Mouse (Mus musculus) CH12.LX (cell line): ENCODE measurements around the gene Sestd1. TPM values are rescaled to one million over a fixed set of nuclear protein-coding genes. Genes with fewer than 3 reads are reported as not detected.

Source experiments
- DNase-seq: peaks from one replicate; pipeline ENCODE4 v3.0.0-alpha.2; 2013; ENCODE audit errors: extremely low read depth
- H3K27ac ChIP-seq: 2 replicates; pipeline ENCODE4 v1.5.1; 2012; ENCODE audit warnings: low read depth, mild to moderate bottlenecking, control low read depth, moderate library complexity; ENCODE audit not compliant: insufficient read depth
- H3K27me3 ChIP-seq: replicated peaks from 2 replicates; pipeline ENCODE3; 2012; ENCODE audit warnings: inconsistent platforms
- H3K36me3 ChIP-seq, 2 experiments: replicated peaks in 1 of 2; 2 replicates each; pipeline versions ENCODE3 to v1.6.1; 2012; ENCODE audit warnings: inconsistent platforms in 1 of 2, low read length in 1 of 2, mild to moderate bottlenecking in 1 of 2, mixed read lengths in 1 of 2, moderate library complexity in 1 of 2; ENCODE audit not compliant: control insufficient read depth in 1 of 2, insufficient read depth in 1 of 2
- H3K4me1 ChIP-seq, 2 experiments: 2 replicates each; pipeline ENCODE4 v1.6.1; 2012; ENCODE audit warnings: inconsistent platforms in 1 of 2, moderate library complexity in 1 of 2; ENCODE audit not compliant: insufficient read depth in 2 of 2, control insufficient read depth in 1 of 2
- H3K4me2 ChIP-seq: 2 replicates; pipeline ENCODE4 v1.6.1; 2012; ENCODE audit warnings: low read depth, mild to moderate bottlenecking, control low read depth; ENCODE audit not compliant: poor library complexity, insufficient read depth, severe bottlenecking
- H3K4me3 ChIP-seq, 3 experiments: fragments of 150-350 bp in 1 of 3; sonication (generic) in 1 of 3; replicated peaks in 1 of 3; 2 replicates each; pipeline versions ENCODE3 to v1.5.1; 2011 to 2012; ENCODE audit warnings: low read depth in 2 of 3, low read length in 2 of 3, mild to moderate bottlenecking in 2 of 3, moderate library complexity in 2 of 3, control low read depth in 1 of 3, improper control_type of control experiment in 1 of 3, inconsistent platforms in 1 of 3, mixed read lengths in 1 of 3; ENCODE audit not compliant: poor library complexity in 1 of 3
- H3K79me2 ChIP-seq: replicated peaks from 2 replicates; pipeline ENCODE4 v1.6.1; 2012; ENCODE audit warnings: mild to moderate bottlenecking, moderate library complexity; ENCODE audit not compliant: control insufficient read depth, poor library complexity, insufficient read depth, severe bottlenecking; ENCODE audit errors: extremely low read depth
- H3K9ac ChIP-seq: 2 replicates; pipeline ENCODE4 v1.6.1; 2012; ENCODE audit warnings: low read depth, mild to moderate bottlenecking, control low read depth, moderate library complexity; ENCODE audit not compliant: insufficient read depth
- H3K9me3 ChIP-seq: replicated peaks from 2 replicates; pipeline ENCODE3; 2012; ENCODE audit warnings: low read length, inconsistent platforms, mixed read lengths
- CTCF ChIP-seq, 2 experiments: IDR thresholded peaks in 1 of 2; conservative IDR thresholded peaks in 1 of 2; 2 replicates each; pipeline ENCODE4 v1.5.1; 2011 to 2012; ENCODE audit warnings: low read depth in 2 of 2, low read length in 2 of 2, improper control_type of control experiment in 1 of 2, inconsistent platforms in 1 of 2, mild to moderate bottlenecking in 1 of 2, moderate library complexity in 1 of 2
- EP300 ChIP-seq: IDR thresholded peaks from 2 replicates; pipeline ENCODE4 v1.6.1; 2011; ENCODE audit warnings: low read length, improper control_type of control experiment
- ETS1 ChIP-seq: conservative IDR thresholded peaks from 2 replicates; pipeline ENCODE4 v1.6.1; 2012; ENCODE audit warnings: low read depth, mild to moderate bottlenecking, inconsistent platforms, low read length, improper control_type of control experiment, moderate library complexity
- GABPA ChIP-seq: IDR thresholded peaks from 2 replicates; pipeline ENCODE4 v1.6.1; 2012; ENCODE audit warnings: low read depth, low read length, improper control_type of control experiment, inconsistent platforms; ENCODE audit not compliant: insufficient replicate concordance
- JUND ChIP-seq: conservative IDR thresholded peaks from 2 replicates; pipeline ENCODE4 v1.6.1; 2011; ENCODE audit warnings: low read depth, low read length, improper control_type of control experiment
- KAT2A ChIP-seq: IDR thresholded peaks from 2 replicates; pipeline ENCODE4 v1.6.1; 2012; ENCODE audit warnings: low read length, improper control_type of control experiment, inconsistent platforms; ENCODE audit not compliant: insufficient replicate concordance
- MAFK ChIP-seq: IDR thresholded peaks from 2 replicates; pipeline ENCODE4 v1.6.1; 2011; ENCODE audit warnings: low read length, improper control_type of control experiment; ENCODE audit not compliant: insufficient replicate concordance
- MEF2A ChIP-seq: IDR thresholded peaks from 2 replicates; pipeline ENCODE4 v1.6.1; 2014; ENCODE audit warnings: low read depth, mild to moderate bottlenecking, inconsistent platforms, low read length, improper control_type of control experiment, borderline replicate concordance
- MXI1 ChIP-seq: IDR thresholded peaks from 2 replicates; pipeline ENCODE4 v1.6.1; 2011; ENCODE audit warnings: mild to moderate bottlenecking, low read depth, low read length, improper control_type of control experiment
- MYC ChIP-seq: IDR thresholded peaks from 2 replicates; pipeline ENCODE4 v1.6.1; 2011; ENCODE audit warnings: low read depth, mild to moderate bottlenecking, improper control_type of control experiment, low read length
- NRF1 ChIP-seq: IDR thresholded peaks from 2 replicates; pipeline ENCODE4 v1.6.1; 2014; ENCODE audit warnings: low read depth, mild to moderate bottlenecking, inconsistent platforms, low read length, improper control_type of control experiment, moderate library complexity
- PAX5 ChIP-seq: IDR thresholded peaks from 2 replicates; pipeline ENCODE4 v1.6.1; 2012; ENCODE audit warnings: low read length, inconsistent platforms, mixed read lengths
- POLR2A ChIP-seq: IDR thresholded peaks from 2 replicates; pipeline ENCODE4 v1.6.1; 2011; ENCODE audit warnings: low read depth, mild to moderate bottlenecking, improper control_type of control experiment, low read length
- POLR2AphosphoS2 ChIP-seq: IDR thresholded peaks from 2 replicates; pipeline ENCODE4 v1.6.1; 2011; ENCODE audit warnings: low read depth, low read length, improper control_type of control experiment
- RCOR1 ChIP-seq: conservative IDR thresholded peaks from 2 replicates; pipeline ENCODE4 v1.6.1; 2012; ENCODE audit warnings: low read depth, mild to moderate bottlenecking, inconsistent platforms, low read length, improper control_type of control experiment
- SIN3A ChIP-seq: IDR thresholded peaks from 2 replicates; pipeline ENCODE4 v1.6.1; 2012; ENCODE audit warnings: low read length, improper control_type of control experiment, inconsistent platforms
- SMC3 ChIP-seq: IDR thresholded peaks from 2 replicates; pipeline ENCODE4 v1.6.1; 2011; ENCODE audit warnings: low read depth, low read length, improper control_type of control experiment
- TBP ChIP-seq: conservative IDR thresholded peaks from 2 replicates; pipeline ENCODE4 v1.6.1; 2011; ENCODE audit warnings: low read depth, low read length, improper control_type of control experiment
- TCF12 ChIP-seq: IDR thresholded peaks from 2 replicates; pipeline ENCODE4 v1.6.1; 2014; ENCODE audit warnings: low read depth, mild to moderate bottlenecking, inconsistent platforms, low read length, improper control_type of control experiment
- UBTF ChIP-seq: IDR thresholded peaks from 2 replicates; pipeline ENCODE4 v1.6.1; 2012; ENCODE audit warnings: low read depth, mild to moderate bottlenecking, inconsistent platforms, low read length, improper control_type of control experiment, moderate library complexity
- USF1 ChIP-seq: IDR thresholded peaks from 2 replicates; pipeline ENCODE4 v1.6.1; 2014; ENCODE audit warnings: low read depth, mild to moderate bottlenecking, inconsistent platforms, low read length, improper control_type of control experiment
- USF2 ChIP-seq: conservative IDR thresholded peaks from 2 replicates; pipeline ENCODE4 v1.6.1; 2011; ENCODE audit warnings: low read depth, low read length, improper control_type of control experiment
- ZC3H11A ChIP-seq: IDR thresholded peaks from 2 replicates; pipeline ENCODE4 v1.6.1; 2012; ENCODE audit warnings: low read depth, mild to moderate bottlenecking, inconsistent platforms, low read length, improper control_type of control experiment
- ZKSCAN1 ChIP-seq: IDR thresholded peaks from 2 replicates; pipeline ENCODE4 v1.6.1; 2012; ENCODE audit warnings: low read depth, inconsistent platforms, low read length, improper control_type of control experiment, borderline replicate concordance
- dilution Hi-C: fragments of 300-500 bp; cut with MboI; formaldehyde crosslinking; loops from 2 replicates; pipeline ENCODE4 v1.14.3; 2020; ENCODE audit warnings: low sequenced_read_pairs; ENCODE audit not compliant: extremely low pct_unique_long_range_greater_than_20kb, extremely low pct_ligation_motif_present
- in situ Hi-C: fragments of 300-500 bp; cut with MboI; formaldehyde crosslinking; loops from 3 replicates; pipeline ENCODE4 v1.14.3; 2019; ENCODE audit warnings: low sequenced_read_pairs, low pct_ligation_motif_present, low pct_unique_long_range_greater_than_20kb, mixed read lengths
- polyA plus RNA-seq: library from polyadenylated mRNA; unstranded; fragments of >175 nt; gene quantifications from 2 replicates; pipeline ENCODE4 v1.2.1, GENCODE M21; 2012; ENCODE audit warnings: low read depth; ENCODE audit not compliant: insufficient read length
- total RNA-seq, 2 experiments: library from RNA; depleted of rRNA; stranded (reverse); fragments of 300-350 nt in 1 of 2; fragments of >200 nt in 1 of 2; gene quantifications; 2 replicates each; pipeline ENCODE4 v1.2.3; 2012 to 2014

The Sestd1 gene
- total and polyA plus RNA-seq, 3 experiments, result not detected

GRCm38 (mm10) chr2:77284281-77284899 is 4.0 kb upstream of the Sestd1 start:
- Histone ChIP-seq H3K27ac (no peak overlapping the region), H3K4me3 (no peak overlapping the region), H3K4me2 (no peak overlapping the region), H3K79me2 (no peaks in the 10 kb centered on the region), H3K36me3 (no peaks in the 10 kb centered on the region), H3K27me3 (no peaks in the 10 kb centered on the region), H3K9ac (no peak overlapping the region), H3K4me1 (no peaks in the 10 kb centered on the region), H3K9me3 (peaks cover 63% of the 10 kb centered on the region)
- in situ Hi-C loops (no loop called here), dilution Hi-C loops (no loop called here)
- DNase-seq, result no peak
- TF ChIP-seq MYC, result no peak
- no peak for TF ChIP-seq MEF2A
- TF ChIP-seq KAT2A, result no peak
- no peak for TF ChIP-seq SIN3A
- no peak for TF ChIP-seq UBTF
- TF ChIP-seq USF2, result no peak
- no peak for TF ChIP-seq USF1
- TF ChIP-seq PAX5, result no peak
- no peak for TF ChIP-seq JUND
- TF ChIP-seq ETS1, result no peak
- TF ChIP-seq TBP, result no peak
- no peak for TF ChIP-seq RCOR1
- TF ChIP-seq ZC3H11A, result no peak
- no peak for TF ChIP-seq ZKSCAN1
- TF ChIP-seq MXI1, result no peak
- no peak for TF ChIP-seq POLR2AphosphoS2
- TF ChIP-seq POLR2A, result no peak
- TF ChIP-seq TCF12, result no peak
- TF ChIP-seq NRF1, result no peak

GRCm38 (mm10) chr2:77279861-77280511 is 406 bp downstream of the Sestd1 start:
- Histone ChIP-seq H3K4me3 (no peak overlapping the region), H3K9me3 (peaks cover 62% of the 10 kb centered on the region)
- in situ Hi-C loops, result no loop called here

More at GRCm38 (mm10) chr2:77279861-77280511, 406 bp downstream of the Sestd1 start:
- Histone ChIP-seq H3K9ac (no peak overlapping the region), H3K27ac (no peak overlapping the region), H3K27me3 (no peaks in the 10 kb centered on the region), H3K36me3 (no peaks in the 10 kb centered on the region), H3K4me2 (no peak overlapping the region), H3K79me2 (no peaks in the 10 kb centered on the region), H3K4me1 (no peaks in the 10 kb centered on the region)
- dilution Hi-C loops, result no loop called here
- no peak for TF ChIP-seq MYC
- no peak for TF ChIP-seq EP300
- no peak for TF ChIP-seq GABPA
- no peak for TF ChIP-seq TCF12
- TF ChIP-seq SMC3, result no peak
- no peak for TF ChIP-seq MAFK
- TF ChIP-seq ZC3H11A, result no peak
- TF ChIP-seq CTCF (conservative IDR thresholded peaks at IDR 0.05 in 1 of 2, IDR thresholded peaks at IDR 0.05 in 1 of 2; ENCODE audit: low read depth in 2 of 2, low read length in 2 of 2), result no peak
- no peak for TF ChIP-seq POLR2A
- TF ChIP-seq USF1, result no peak
- TF ChIP-seq, all 38 proteins: peak for 0
- DNase-seq, result no peak
